Mouse (Mus musculus) B cell, adult (primary cell): ENCODE results near the gene Mtr. TPM values are rescaled to one million over a fixed set of nuclear protein-coding genes. Genes with fewer than 3 reads are reported as not detected.

Experiments
- total RNA-seq: library from RNA; stranded (reverse); gene quantifications from 4 replicates; pipeline ENCODE4 v1.2.4, GENCODE M21; 2023; ENCODE audit not compliant: inconsistent age

Gene Mtr
- 38.9 to 43.7 TPM (median 40.8 TPM) in 4 replicates for total RNA-seq

GRCm38 (mm10) chr13:12257391-12258380, at the start of gene Mtr:
Gene Mtr, minus strand, starts transcription at chr13:12258113.

Other genes starting within 250 kb of the Mtr start
- gene Ryr2, start 151.2 kb downstream of the Mtr start, total RNA-seq: 3.0 to 4.0 TPM (median 3.6 TPM) in 4 replicates
- gene Actn2, start 82.6 kb upstream of the Mtr start, total RNA-seq: not detected in 4 replicates
- 82.5 to 98.4 TPM (median 91.4 TPM) in 4 replicates for gene Heatr1, start 136.9 kb upstream of the Mtr start, total RNA-seq
- gene Lgals8, start 206.8 kb upstream of the Mtr start, total RNA-seq: 150 to 185 TPM (median 172 TPM) in 4 replicates